30 mouse cellular contexts compared by ENCODE assay signal in the genomic region with DNA sequence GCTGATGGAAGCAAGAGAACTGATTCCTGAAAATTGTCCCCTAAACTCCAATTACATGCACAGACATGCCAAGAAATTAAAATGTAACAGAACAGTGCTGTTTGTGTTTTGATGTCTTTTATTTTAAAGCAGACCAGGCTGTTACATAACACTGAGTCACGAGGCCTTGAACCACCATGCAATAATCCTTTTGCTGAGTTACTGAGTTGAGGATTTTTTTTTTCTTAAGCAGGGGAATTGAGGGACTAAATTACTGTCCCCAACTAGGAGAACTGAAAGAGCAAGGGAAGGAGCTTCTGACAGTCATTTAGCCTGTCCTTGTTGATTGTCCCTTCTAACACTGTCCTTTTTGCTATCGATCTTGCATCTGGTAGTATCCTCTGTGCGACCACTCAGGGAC.
DNase-seq lines count a peak whose midpoint lies in the region; ATAC-seq and TF ChIP-seq lines count a peak whose summit lies in the region.
"Had no signal": no experiment of that assay in that cellular context is flagged by ENCODE, and none has a peak within 500 bp of the region (broad histone marks: within the 10 kb centered on the region; RNA-seq: fewer than 3 reads in every experiment).

No protein-coding gene starts in this region.

- 73% methylated on average over 3 of the region's 3 CpGs for WGBS in liver, postnatal 0 days (ENCODE audit: insufficient replicate concordance)
- whole genome bisulfite sequencing in liver, embryonic 11.5 days, result 84% methylated on average over 3 of the region's 3 CpGs
- WGBS in macrophage (ENCODE audit: missing documents), result 53% methylated on average over 3 of the region's 3 CpGs

- H3K4me2 ChIP-seq in liver, postnatal 0 days (ENCODE audit: low read depth, low read length), result no peak overlapping the region
- H3K4me2 ChIP-seq in liver, embryonic 11.5 days, result no peak overlapping the region
- H3K4me2 ChIP-seq: embryonic facial prominence, embryonic 15.5 days; forebrain, embryonic 12.5 days; heart, embryonic 11.5 days; hindbrain, embryonic 15.5 days; liver, embryonic 13.5 days; midbrain, embryonic 11.5 days; neural tube, embryonic 12.5 days had no signal

- DNase-seq in liver, postnatal 0 days, result no peak
- DNase-seq in liver, embryonic 11.5 days (ENCODE audit: low spot score), result no peak
- DNase-seq in adrenal gland, adult 18-20 months (ENCODE audit: low spot score in 2 of 2), result peak; percentile 21 to 31
- peak; percentile 50 for DNase-seq in adrenal gland, postnatal 14 days
- no peak for DNase-seq in cerebellum, postnatal 10 days
- DNase-seq in embryo, embryonic 10.5 days (ENCODE audit: low spot score), result no peak
- DNase-seq: cerebellum, adult 18-20 months; cerebellum, postnatal 14 days; gastrocnemius, postnatal 25 days; heart, adult 18-20 months; heart, postnatal 4 days; kidney, adult 18-20 months; kidney, postnatal 10 days; layer of hippocampus, postnatal 36 days; left cerebral cortex, postnatal 4 days; liver, embryonic 13.5 days; lung, adult 2 months; lung, postnatal 10 days had no signal

- no peak overlapping the region for H3K4me3 ChIP-seq in liver, postnatal 0 days (ENCODE audit: low read depth, low read length)
- H3K4me3 ChIP-seq in liver, embryonic 11.5 days (ENCODE audit: low read depth, low read length), result no peak overlapping the region
- H3K4me3 ChIP-seq in macrophage (ENCODE audit: inconsistent target), result no peak overlapping the region
- H3K4me3 ChIP-seq: embryonic facial prominence, embryonic 10.5 days; embryonic facial prominence, embryonic 15.5 days; forebrain, embryonic 12.5 days; hindbrain, embryonic 15.5 days; liver, embryonic 13.5 days; myocyte; neural tube, embryonic 12.5 days had no signal

- H3K9ac ChIP-seq in liver, postnatal 0 days (replicated peaks), result no peak overlapping the region
- H3K9ac ChIP-seq in liver, embryonic 11.5 days (ENCODE audit: low read depth, low read length), result no peak overlapping the region
- H3K9ac ChIP-seq: embryonic facial prominence, embryonic 15.5 days; forebrain, embryonic 12.5 days; hindbrain, embryonic 15.5 days; liver, embryonic 13.5 days; neural tube, embryonic 12.5 days had no signal

- H3K36me3 ChIP-seq in liver, postnatal 0 days (replicated peaks; ENCODE audit: insufficient read depth, low read length), result no peaks in the 10 kb centered on the region
- H3K36me3 ChIP-seq in liver, embryonic 11.5 days (ENCODE audit: control insufficient read depth, insufficient read depth, low read length), result no peaks in the 10 kb centered on the region
- H3K36me3 ChIP-seq in macrophage (ENCODE audit: inconsistent target), result no peaks in the 10 kb centered on the region
- H3K36me3 ChIP-seq: embryonic facial prominence, embryonic 10.5 days; embryonic facial prominence, embryonic 15.5 days; forebrain, embryonic 12.5 days; hindbrain, embryonic 15.5 days; liver, embryonic 13.5 days; neural tube, embryonic 12.5 days had no signal

- no peak for ATAC-seq in liver, postnatal 0 days
- ATAC-seq in liver, embryonic 11.5 days (replicated peaks; ENCODE audit: low FRiP score), result no peak
- ATAC-seq: activated CD4-positive, CD25-positive, alpha-beta regulatory T cell, adult 4 months; CD4-positive, CD25-positive, alpha-beta regulatory T cell, adult 4 months; inflammation-experienced regulatory T-cells, adult 6 months had no signal

- H3K9me3 ChIP-seq in liver, postnatal 0 days (ENCODE audit: low read length), result no peaks in the 10 kb centered on the region
- no peaks in the 10 kb centered on the region for H3K9me3 ChIP-seq in liver, embryonic 11.5 days (ENCODE audit: control insufficient read depth, low read length)
- H3K9me3 ChIP-seq: embryonic facial prominence, embryonic 10.5 days; embryonic facial prominence, embryonic 15.5 days; forebrain, embryonic 12.5 days; hindbrain, embryonic 15.5 days; liver, embryonic 13.5 days; neural tube, embryonic 12.5 days had no signal

- TF ChIP-seq EP300 in liver, postnatal 0 days (IDR thresholded peaks at IDR 0.05; ENCODE audit: low read depth), result no peak

- 0 out of 2 replicates have a peak overlapping the region, but pooled peaks have one; percentile 2 for H3K27ac ChIP-seq in liver, postnatal 0 days (ENCODE audit: low read depth)
- H3K27ac ChIP-seq in liver, embryonic 11.5 days (ENCODE audit: low read depth, low read length), result no peak overlapping the region
- H3K27ac ChIP-seq in macrophage, result peak overlapping the region; percentile 66
- H3K27ac ChIP-seq: embryonic facial prominence, embryonic 10.5 days; embryonic facial prominence, embryonic 15.5 days; forebrain, embryonic 12.5 days; hindbrain, embryonic 15.5 days; liver, embryonic 13.5 days; neural tube, embryonic 12.5 days had no signal

- H3K79me2 ChIP-seq in macrophage (ENCODE audit: inconsistent target), result no peaks in the 10 kb centered on the region

- H3K27me3 ChIP-seq in liver, postnatal 0 days (ENCODE audit: insufficient read depth, low read length), result no peaks in the 10 kb centered on the region
- H3K27me3 ChIP-seq in liver, embryonic 11.5 days (replicated peaks; ENCODE audit: control insufficient read depth, insufficient read depth, low read length), result no peaks in the 10 kb centered on the region
- H3K27me3 ChIP-seq: embryonic facial prominence, embryonic 15.5 days; forebrain, embryonic 12.5 days; hindbrain, embryonic 15.5 days; liver, embryonic 13.5 days; neural tube, embryonic 12.5 days had no signal

- peaks cover 8% of the 10 kb centered on the region; the same call in 1 of the 2 replicates for H3K4me1 ChIP-seq in liver, postnatal 0 days (ENCODE audit: insufficient read depth)
- peaks cover 4% of the 10 kb centered on the region; the same call in 1 of the 2 replicates for H3K4me1 ChIP-seq in liver, embryonic 11.5 days (replicated peaks; ENCODE audit: control insufficient read depth, insufficient read depth, low read length)
- H3K4me1 ChIP-seq: embryonic facial prominence, embryonic 15.5 days; forebrain, embryonic 12.5 days; hindbrain, embryonic 15.5 days; neural tube, embryonic 12.5 days had no signal

- no peak for TF ChIP-seq CTCF in liver, postnatal 0 days (IDR thresholded peaks at IDR 0.05; ENCODE audit: low read depth)

Comparison
In these comparisons a context has a peak if more than half of its experiments do, and no peak if none do; other contexts are left out.
1. DNase-seq: peak in adrenal gland, adult 18-20 months (2 of 2) and adrenal gland, postnatal 14 days (single experiment); none in liver, postnatal 0 days (single experiment), liver, embryonic 11.5 days (single experiment), cerebellum, postnatal 10 days (0 of 2) and embryo, embryonic 10.5 days (single experiment).